Mouse (Mus musculus) lung, adult 18-20 months (tissue): Measurements from ENCODE around the gene Nudt7.

Experiments
- DNase-seq, 2 experiments: peaks; one replicate each; pipeline ENCODE4 v3.0.0; 2022; ENCODE audit warnings: mixed read lengths in 2 of 2

The Nudt7 gene

DNA sequence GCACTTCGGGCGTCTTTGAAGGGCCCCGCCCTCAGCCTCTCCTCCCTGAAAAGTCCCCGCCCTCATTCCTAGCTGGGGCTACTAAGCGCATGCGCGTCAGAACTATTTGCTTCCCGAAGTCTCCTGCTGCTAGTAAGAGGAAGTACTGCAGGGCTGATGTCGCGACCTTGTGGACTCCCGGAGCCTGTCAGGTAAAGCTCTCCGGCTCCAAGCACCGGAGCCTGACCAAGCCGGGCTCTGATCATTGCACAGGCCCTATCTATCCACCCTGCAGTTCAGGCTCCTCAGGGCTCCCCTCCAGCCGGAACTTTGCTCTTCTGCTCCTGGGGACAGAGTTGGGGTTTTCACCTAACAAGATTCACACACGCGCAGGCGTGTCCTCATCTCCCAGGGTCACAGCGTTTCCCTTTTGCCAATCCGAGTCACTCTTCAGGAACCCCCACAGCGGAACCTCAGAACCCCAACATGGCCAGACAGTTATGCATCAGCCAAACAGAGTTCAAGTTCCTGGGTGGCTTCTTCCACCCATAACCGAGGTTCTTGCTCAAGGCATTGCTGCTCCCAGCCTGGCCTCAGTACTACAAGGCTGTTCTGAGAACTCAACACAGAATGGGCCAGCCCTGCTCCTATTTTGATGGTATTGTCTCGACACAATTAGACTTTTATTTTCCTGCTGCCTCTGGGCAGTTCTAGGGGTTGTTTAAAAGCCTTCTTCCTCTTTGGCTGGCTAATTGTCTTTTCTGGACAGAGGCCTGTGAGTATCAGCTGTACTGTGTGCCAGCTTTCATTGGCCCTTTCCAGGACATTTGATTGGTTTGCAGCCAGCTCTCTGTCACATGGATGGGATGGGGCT lies at the start of gene Nudt7:
TSS of gene Nudt7 (plus strand) at position 48 of the 853 bp plus-strand sequence.
- peak; percentile 95 to 96 for DNase-seq

DNA sequence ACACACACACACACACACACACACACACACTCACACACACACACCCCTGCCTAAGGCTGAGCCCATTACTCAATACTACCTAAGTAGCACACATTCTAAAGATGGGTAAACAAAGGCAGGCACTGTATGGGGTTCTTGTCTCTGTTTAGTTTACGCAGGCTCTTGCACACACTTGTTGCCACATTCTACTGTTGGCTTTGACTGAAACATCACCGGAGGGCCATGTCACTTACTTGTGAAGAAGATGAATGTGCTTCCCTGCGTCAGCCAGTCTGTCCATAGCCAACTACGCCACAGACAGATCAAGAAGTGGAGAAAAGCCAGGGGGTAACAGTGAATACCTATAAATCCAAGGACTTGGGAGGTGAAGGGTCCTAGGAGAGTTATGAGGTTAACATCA lies 45.4 kb upstream of the Nudt7 start:
- DNase-seq: no peak

DNA sequence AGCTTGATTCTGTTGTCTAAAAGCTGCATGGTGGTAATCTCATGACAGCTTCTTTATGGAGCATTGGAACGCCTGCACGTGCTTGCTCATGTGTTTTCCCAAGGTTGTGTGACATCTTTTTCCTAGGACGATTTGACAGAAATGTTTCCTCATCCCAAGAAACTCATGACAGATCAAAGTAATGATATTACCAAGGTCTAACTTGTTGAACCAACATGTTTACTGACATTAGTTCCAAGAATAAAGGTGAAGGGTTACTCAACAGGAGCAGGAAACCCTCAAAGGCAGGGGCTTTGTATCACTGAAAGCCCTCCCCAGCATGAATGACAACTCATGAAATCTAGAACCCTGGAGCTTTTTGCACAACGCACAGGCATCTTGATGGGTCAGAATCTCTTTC lies 42.6 kb upstream of the Nudt7 start:
- DNase-seq: no peak

DNA sequence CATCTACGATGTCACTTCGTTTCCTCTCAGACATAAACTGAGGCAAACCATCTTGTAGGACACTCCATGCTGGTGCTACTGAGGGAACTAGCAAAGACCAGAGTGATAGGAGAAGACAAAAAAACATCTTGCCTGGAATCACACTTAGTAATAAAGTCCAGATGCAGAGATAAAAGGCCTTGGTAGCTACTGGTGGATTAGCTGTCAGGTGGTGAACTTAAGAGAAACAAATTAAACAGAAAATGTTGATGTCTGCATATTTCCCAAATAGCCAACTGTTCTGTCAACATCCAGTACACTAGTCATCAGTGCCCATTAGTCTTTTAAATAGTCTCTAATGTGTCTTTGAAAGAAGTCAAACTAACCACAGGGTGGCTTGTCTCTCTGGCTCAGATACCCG lies 40.0 kb upstream of the Nudt7 start:
- no peak for DNase-seq

DNA sequence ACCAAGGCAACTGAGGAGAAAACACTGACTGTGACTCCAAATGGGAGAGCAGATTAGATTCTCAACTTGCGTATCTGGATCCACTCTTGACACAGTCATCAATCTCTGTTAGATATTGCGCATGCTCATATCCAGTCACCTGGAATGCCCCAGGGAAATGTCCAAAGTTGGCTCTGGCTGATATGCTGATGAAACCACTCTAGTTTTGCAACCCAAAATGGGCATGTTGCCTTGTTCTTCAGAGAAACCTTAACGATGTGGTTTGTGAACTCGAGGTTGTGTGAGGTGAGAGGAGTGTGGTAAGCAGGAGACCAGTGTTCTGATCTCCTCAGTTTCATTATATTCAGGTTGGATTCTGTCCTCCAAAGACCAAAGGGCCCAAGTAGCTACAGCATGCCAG lies 38.8 kb upstream of the Nudt7 start:
- DNase-seq: peak; percentile 4 to 7

DNA sequence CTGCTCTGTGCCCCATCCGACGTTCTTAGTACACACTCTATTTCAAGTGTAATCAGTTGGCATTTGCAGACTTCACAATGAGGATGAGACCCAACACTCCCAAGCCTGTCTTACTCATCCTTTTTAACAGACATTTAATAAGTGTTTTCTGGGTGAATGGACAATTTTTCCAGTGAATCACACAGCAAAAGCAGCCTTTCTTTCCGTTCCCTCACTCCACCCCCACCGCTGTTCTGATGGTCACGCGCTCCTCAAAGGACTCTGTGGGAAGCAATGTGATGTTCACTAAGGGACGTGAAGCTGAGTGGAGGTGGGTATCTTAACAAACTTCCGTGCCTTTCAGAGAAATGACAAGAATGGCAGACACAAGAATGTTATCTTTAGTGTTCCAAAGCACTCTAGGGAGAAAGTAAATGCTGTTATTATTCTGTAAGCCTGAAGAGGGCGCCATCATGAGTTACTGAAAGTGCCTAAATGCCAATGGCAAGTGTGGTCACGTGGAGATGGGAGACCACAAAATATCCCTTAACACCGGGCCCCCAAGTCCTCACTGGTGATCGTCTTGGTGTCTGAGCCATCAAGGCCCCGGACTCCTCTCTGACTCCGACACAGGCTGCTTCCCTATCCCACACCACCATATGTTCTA lies 32.7 kb upstream of the Nudt7 start:
- no peak for DNase-seq

GRCm38 (mm10) chr8:114103401-114103800 lies 30.0 kb upstream of the Nudt7 start:
- DNase-seq: no peak

- DNase-seq: no peak
Observed at GRCm38 (mm10) chr8:114105971-114106370, 27.4 kb upstream of the Nudt7 start.

DNA sequence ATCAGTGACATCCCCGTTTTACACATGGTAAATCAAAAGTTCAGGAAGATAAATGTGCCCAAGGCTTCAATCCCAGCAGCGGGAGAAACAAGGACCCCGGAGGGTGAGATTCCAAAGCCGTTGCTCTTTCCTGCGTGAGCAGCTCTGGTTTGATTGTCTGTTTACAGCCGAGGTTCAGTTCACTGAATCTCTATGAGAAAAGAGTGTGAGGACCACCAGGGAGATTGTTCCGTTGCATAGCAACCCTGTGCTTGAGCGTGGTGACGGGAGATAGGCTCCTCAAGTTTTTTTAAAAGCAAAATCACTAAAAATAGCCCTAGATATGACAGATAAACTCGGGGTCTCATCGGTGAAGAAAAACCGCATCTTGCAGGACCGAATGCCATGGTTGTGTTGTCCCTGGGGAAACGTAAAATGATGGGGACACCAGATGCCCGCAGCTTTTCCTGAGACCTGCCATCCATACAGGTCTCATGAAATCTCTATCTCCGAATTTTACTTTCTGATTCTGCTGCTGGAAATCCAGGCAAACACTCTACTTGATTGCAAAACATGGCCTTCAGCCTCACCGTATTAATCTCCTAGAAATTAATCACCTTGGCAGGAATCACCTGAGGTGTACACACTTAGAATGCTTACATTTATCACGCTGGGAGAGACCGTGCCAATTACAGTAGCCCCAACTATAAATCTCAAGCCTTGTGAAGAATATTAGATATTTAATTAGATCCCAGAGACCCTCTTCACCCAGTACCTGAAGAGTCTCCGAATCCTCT lies 23.8 kb upstream of the Nudt7 start:
- DNase-seq: no peak

GRCm38 (mm10) chr8:114115076-114115475 lies 18.3 kb upstream of the Nudt7 start:
- DNase-seq: no peak

GRCm38 (mm10) chr8:114116049-114116448 lies 17.3 kb upstream of the Nudt7 start:
- DNase-seq: no peak

DNA sequence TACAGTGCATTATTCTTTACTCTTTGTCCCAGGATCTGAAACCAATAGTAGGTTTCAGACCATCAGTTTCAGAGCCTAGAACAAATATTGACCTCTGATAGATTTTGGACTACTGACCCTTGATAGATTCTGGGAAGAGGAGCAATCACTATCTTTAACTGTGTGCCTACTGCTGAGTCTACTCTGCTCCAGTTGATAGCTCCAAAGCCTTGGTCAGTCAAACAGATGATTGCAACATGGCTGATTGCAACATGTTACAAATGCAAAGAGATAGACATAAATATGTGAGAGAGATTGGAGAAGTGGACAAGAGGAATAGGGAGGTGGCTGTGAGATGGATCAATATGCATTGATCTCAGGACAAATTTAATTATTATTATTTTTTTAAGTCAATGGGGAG lies 15.9 kb upstream of the Nudt7 start:
- DNase-seq: no peak

GRCm38 (mm10) chr8:114121781-114122180 lies 11.6 kb upstream of the Nudt7 start:
- DNase-seq: no peak

DNA sequence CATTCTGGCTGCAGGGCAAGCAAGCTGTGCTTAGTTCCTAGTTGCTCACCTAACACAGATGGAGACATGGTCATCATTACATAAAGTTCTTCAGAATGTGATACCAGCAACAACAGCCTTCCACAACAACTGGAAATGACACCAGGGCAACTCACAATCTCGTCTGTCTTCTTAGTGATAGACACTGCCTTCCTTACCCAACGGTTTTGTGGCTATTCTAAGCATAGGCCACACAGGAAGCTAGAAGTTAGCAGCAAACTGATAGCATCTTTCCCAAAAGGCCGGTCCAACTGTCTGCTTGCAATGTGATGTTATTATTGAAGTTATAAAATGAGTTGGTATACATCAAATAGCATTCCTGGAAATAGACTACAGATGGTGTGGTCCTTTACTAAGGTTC lies 9.7 kb upstream of the Nudt7 start:
- DNase-seq: no peak

- no peak for DNase-seq
Observed at GRCm38 (mm10) chr8:114124084-114124750, 9.1 kb upstream of the Nudt7 start.

DNA sequence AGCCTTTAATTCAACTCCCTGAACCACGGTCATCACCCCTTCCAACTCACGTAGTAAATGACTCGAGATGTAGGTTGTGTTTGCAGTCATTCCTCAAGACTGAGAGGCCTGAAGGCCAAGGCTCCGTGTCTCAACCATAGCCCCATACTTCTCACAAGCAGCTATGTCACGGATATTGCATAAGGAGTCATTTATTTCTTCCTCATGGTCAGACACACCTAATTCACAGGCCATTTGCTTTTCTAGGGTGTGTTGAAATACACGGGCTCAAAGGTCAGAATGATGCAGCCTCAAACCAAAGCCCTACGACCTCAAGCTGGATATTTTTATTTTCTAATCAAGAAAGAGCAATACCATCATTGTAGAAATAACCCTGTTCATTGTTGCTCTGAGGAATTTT lies 2.5 kb upstream of the Nudt7 start:
- DNase-seq: no peak

DNA sequence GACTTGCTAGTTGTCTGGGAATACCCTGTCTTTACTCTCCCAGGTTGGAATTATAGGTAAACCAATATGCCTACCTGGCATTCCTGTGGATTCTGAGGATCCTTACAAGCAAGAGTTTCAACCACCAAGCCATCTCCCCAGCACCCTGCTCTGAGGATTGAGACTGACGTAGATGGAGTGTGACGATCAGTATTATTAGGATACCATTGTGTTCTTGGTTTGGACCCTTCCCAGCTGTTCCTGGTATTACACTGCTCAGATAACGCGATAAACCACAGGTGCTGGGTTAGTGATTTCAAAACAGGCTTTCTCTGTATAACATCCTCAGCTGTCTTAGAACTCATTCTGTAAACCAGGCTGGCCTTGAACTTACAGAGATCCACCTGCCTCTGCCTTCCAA lies 1.9 kb upstream of the Nudt7 start:
- DNase-seq: no peak

DNA sequence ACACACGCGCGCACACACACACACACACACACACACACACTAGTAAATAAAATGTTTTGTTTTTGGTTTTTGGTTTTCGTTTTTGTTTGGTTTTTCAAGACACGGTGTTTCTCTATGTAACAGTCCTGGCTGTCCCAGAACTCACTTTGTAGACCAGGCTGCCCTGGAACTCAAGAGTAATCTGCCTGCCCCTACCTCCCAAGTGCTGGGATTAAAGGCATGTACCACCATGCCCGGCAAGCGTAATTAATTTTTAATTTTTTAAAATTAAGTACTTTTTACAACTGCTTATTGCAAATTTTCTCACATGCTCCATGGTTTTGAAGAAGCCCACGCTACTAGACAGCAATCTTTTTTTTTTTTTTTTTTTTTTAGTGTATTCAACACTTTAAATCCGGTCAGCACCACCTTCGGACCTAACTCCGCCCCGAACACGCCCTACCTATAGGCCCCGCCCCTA lies 277 bp upstream of the Nudt7 start:
- no peak for DNase-seq

- no peak for DNase-seq
Observed at GRCm38 (mm10) chr8:114136750-114137149, 3.4 kb downstream of the Nudt7 start.

GRCm38 (mm10) chr8:114137181-114137580 lies 3.8 kb downstream of the Nudt7 start:
- DNase-seq: no peak

DNA sequence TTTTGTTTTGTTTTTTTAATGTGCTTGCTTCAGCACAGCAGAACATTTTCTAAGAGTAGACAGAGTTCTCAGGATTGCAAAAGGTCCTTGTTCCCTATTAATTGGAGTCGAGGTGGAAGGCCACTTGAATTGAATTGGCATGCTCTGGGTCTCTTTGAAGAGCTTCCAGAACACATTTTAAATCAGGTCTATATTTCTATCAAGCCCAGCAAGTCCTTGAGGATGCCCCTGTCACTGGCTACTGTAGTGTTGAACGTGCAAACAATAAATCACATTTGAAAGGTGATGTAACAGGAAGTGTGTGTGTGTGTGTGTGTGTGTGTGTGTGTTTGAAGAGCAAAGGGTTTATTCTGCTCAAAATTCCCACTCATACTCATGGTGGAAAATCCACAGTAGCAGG lies 7.1 kb downstream of the Nudt7 start:
- no peak for DNase-seq

DNA sequence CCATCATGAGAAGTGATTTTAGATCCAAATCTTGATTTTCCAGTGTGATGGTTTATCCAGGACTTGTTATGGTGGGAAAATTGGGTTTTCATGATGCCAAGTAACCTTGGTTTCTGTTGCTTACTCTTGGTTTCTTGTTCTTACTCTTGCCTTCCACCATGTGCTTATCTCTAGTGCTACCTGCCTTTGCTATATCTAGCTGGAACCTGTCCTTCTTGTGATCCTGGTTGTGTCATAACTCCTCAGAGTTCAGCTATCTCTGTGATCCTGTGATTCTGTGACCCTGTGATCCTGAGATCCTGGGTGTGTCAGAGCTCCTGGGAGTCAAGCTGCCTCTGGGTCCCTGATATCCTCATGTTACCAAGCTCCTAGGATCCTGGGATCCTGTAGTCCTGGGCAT lies 8.8 kb downstream of the Nudt7 start:
- DNase-seq: no peak
